Mouse (Mus musculus): Measurements from ENCODE around the gene Nfia. TPM values are rescaled to one million over a fixed set of nuclear protein-coding genes. Genes with fewer than 3 reads are reported as not detected.

Gene Nfia
- polyA plus RNA-seq, 1 experiment from 2014 or later, result 32.1 TPM

DNA sequence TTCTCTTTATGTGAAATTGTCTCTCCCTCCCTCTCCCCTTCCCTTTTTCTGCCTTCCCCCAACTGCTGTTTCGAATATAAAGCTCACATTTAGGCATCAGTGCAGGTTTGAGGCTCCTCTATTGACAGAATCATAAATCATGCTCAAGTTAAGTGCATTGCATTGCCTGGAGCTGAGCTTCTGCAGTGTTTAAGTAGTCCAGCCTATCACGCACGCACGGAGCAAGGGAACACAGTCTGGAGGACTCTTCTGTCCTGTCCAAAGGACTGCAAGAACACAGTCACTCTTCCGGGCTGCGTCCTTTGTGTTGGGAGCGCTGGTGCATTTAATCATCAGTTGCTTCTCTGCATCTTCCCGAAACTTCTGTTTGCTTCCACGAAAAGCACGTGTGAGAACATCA is 278.2 kb downstream of the Nfia start:
- no peak for ATAC-seq (ENCODE audit: low FRiP score, low TSS enrichment)
- Histone ChIP-seq H3K4me3 (ENCODE audit: low read length) (no peak overlapping the region), H3K4me1 (ENCODE audit: control insufficient read depth, insufficient read depth, low read length) (peaks cover 5% of the 10 kb centered on the region), H3K9ac (ENCODE audit: low read depth, low read length) (no peak overlapping the region), H3K27ac (ENCODE audit: low read depth, low read length) (no peak overlapping the region), H3K4me2 (replicated peaks; ENCODE audit: low read depth, low read length) (no peak overlapping the region), H3K36me3 (ENCODE audit: control insufficient read depth, insufficient read depth, low read length) (no peaks in the 10 kb centered on the region), H3K27me3 (ENCODE audit: control insufficient read depth, insufficient read depth, low read length) (no peaks in the 10 kb centered on the region), H3K9me3 (ENCODE audit: control insufficient read depth, low read length) (no peaks in the 10 kb centered on the region)
- 33% methylated on average over 10 of the region's 10 CpGs for WGBS

DNA sequence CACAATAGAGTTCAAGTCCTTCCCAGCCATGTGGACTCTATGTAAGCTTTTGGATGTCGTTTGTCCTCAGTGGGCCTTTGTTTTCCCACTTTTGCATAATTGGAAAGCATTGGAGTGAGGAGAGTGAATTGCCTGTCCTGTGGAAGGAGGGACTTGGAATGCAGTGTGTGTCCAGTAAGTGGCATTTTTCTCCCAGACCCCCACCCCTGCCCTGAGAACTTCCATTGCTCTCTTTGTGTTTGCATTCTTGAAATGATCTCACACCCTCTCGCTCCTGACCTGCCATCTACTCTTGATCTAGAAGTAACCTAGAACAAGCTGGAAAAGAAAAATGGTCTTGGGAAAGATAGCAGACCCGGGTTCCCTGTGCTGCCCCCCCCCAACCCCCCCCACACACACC is 278.8 kb downstream of the Nfia start:
- no peaks in the 10 kb centered on the region for H3K9me3 ChIP-seq (ENCODE audit: control insufficient read depth, low read length)
- no peak overlapping the region for H3K4me3 ChIP-seq (ENCODE audit: low read length)
- no peaks in the 10 kb centered on the region for H3K36me3 ChIP-seq (ENCODE audit: control insufficient read depth, insufficient read depth, low read length)
- no peak overlapping the region for H3K9ac ChIP-seq (ENCODE audit: low read depth, low read length)
- WGBS, result 60% methylated on average over 3 of the region's 3 CpGs
- H3K4me2 ChIP-seq (replicated peaks; ENCODE audit: low read depth, low read length), result no peak overlapping the region
- H3K27ac ChIP-seq (ENCODE audit: low read depth, low read length), result no peak overlapping the region
- H3K4me1 ChIP-seq (ENCODE audit: control insufficient read depth, insufficient read depth, low read length), result peaks cover 5% of the 10 kb centered on the region
- H3K27me3 ChIP-seq (ENCODE audit: control insufficient read depth, insufficient read depth, low read length), result no peaks in the 10 kb centered on the region
- ATAC-seq (ENCODE audit: low FRiP score, low TSS enrichment), result no peak

DNA sequence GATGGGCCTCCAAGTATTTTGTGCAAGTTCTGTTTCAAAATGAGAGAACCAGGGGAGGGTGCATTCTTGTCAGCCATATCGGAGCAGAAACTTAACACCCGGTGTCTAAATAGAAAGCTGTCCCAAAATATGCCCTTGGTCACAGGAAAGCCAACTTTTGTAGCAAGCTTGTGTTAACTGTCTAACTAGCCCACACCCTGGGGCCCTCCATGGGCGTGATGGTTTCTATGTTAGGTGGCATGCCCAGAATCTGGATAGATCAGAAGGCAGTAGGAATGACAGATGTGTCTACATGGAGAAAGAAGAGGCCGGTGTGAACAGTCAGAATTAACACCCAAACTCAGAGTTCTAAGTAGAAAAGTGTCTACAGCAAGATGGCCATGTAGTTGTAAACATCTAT is 282.5 kb downstream of the Nfia start:
- no peaks in the 10 kb centered on the region for H3K36me3 ChIP-seq (ENCODE audit: control insufficient read depth, insufficient read depth, low read length)
- WGBS, result 88% methylated on average over 4 of the region's 4 CpGs
- no peaks in the 10 kb centered on the region for H3K27me3 ChIP-seq (ENCODE audit: control insufficient read depth, insufficient read depth, low read length)
- peaks cover 5% of the 10 kb centered on the region for H3K4me1 ChIP-seq (ENCODE audit: control insufficient read depth, insufficient read depth, low read length)
- H3K9me3 ChIP-seq (ENCODE audit: control insufficient read depth, low read length), result no peaks in the 10 kb centered on the region
- no peak overlapping the region for H3K27ac ChIP-seq (ENCODE audit: low read depth, low read length)
- no peak overlapping the region for H3K9ac ChIP-seq (ENCODE audit: low read depth, low read length)
- ATAC-seq (ENCODE audit: low FRiP score, low TSS enrichment), result no peak
- H3K4me2 ChIP-seq (replicated peaks; ENCODE audit: low read depth, low read length), result no peak overlapping the region
- H3K4me3 ChIP-seq (ENCODE audit: low read length), result no peak overlapping the region

DNA sequence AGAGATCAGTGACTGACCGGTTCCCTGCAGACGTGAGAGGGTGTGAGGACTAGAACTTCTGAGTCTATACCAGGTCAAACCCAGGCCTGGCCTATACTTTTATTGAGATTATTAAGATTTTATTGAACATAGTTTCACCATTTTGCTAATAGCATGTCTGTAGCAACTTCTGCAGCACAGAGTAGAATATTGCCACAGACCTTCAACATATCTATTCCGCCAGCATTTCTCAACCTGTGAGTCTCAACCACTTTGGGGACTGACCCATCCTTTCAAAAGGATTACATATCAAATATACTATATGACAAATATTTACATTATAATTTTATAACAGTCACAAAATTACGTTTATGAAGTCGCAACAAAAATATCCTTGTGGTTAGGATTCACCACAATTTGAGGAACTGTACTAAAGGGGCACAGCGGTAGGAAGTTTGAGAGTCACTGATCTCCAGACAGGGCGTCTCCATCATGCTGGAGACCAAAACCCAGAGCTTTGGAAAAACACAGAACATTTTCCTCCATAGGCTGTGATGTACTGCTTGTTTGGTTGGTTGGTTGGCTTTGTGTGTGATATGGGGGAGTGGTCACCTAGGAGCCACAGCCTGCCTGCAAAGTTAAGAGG is 284.0 kb downstream of the Nfia start:
- no peak for ATAC-seq (ENCODE audit: low FRiP score, low TSS enrichment)
- WGBS, result 89% methylated on average over 7 of the region's 7 CpGs
- Histone ChIP-seq H3K9me3 (ENCODE audit: control insufficient read depth, low read length) (no peaks in the 10 kb centered on the region), H3K9ac (ENCODE audit: low read depth, low read length) (no peak overlapping the region), H3K4me3 (ENCODE audit: low read length) (no peak overlapping the region), H3K36me3 (ENCODE audit: control insufficient read depth, insufficient read depth, low read length) (no peaks in the 10 kb centered on the region), H3K4me2 (replicated peaks; ENCODE audit: low read depth, low read length) (no peak overlapping the region), H3K4me1 (ENCODE audit: control insufficient read depth, insufficient read depth, low read length) (peaks cover 9% of the 10 kb centered on the region), H3K27me3 (ENCODE audit: control insufficient read depth, insufficient read depth, low read length) (no peaks in the 10 kb centered on the region), H3K27ac (ENCODE audit: low read depth, low read length) (no peak overlapping the region)

- Histone ChIP-seq H3K4me1 (ENCODE audit: control insufficient read depth, insufficient read depth, low read length) (peaks cover 13% of the 10 kb centered on the region), H3K36me3 (ENCODE audit: control insufficient read depth, insufficient read depth, low read length) (no peaks in the 10 kb centered on the region), H3K9ac (ENCODE audit: low read depth, low read length) (no peak overlapping the region), H3K27me3 (ENCODE audit: control insufficient read depth, insufficient read depth, low read length) (no peaks in the 10 kb centered on the region), H3K9me3 (ENCODE audit: control insufficient read depth, low read length) (no peaks in the 10 kb centered on the region), H3K4me3 (ENCODE audit: low read length) (no peak overlapping the region), H3K4me2 (replicated peaks; ENCODE audit: low read depth, low read length) (no peak overlapping the region; the same call in 1 of the 2 replicates), H3K27ac (ENCODE audit: low read depth, low read length) (no peak overlapping the region)
- ATAC-seq (ENCODE audit: low FRiP score, low TSS enrichment), result peak; percentile 64; the same call in 1 of the 2 replicates
- 37% methylated on average over 12 of the region's 12 CpGs for WGBS
Observed at GRCm38 (mm10) chr4:98057246-98057645, 284.7 kb downstream of the Nfia start.

GRCm38 (mm10) chr4:98057721-98058120 is 285.2 kb downstream of the Nfia start:
- no peak for ATAC-seq (ENCODE audit: low FRiP score, low TSS enrichment)
- WGBS, result 36% methylated on average over 4 of the region's 4 CpGs
- no peak overlapping the region for H3K4me2 ChIP-seq (replicated peaks; ENCODE audit: low read depth, low read length)

DNA sequence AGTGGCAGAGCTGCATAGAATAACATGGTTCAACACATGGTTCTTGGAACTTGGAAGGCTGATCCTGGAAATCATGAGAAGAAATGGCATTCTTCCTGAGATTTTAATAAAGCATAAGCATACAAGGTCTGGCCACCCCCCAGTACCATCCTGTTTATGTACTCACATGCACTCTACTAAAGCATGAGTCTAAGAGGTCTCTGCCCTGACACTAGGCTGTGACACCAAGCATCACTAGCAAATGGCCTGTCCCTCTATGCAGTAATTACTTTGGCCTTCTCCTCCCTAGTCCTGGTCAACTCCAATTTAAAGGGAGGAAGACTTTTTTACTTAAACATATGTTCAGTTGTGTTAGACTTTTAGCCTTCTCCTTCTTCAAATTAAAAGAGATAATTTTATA is 285.6 kb downstream of the Nfia start:
- Histone ChIP-seq H3K4me1 (ENCODE audit: control insufficient read depth, insufficient read depth, low read length) (peaks cover 13% of the 10 kb centered on the region), H3K27ac (ENCODE audit: low read depth, low read length) (no peak overlapping the region), H3K4me2 (replicated peaks; ENCODE audit: low read depth, low read length) (no peak overlapping the region), H3K27me3 (ENCODE audit: control insufficient read depth, insufficient read depth, low read length) (no peaks in the 10 kb centered on the region), H3K4me3 (ENCODE audit: low read length) (no peak overlapping the region), H3K9ac (ENCODE audit: low read depth, low read length) (no peak overlapping the region), H3K9me3 (ENCODE audit: control insufficient read depth, low read length) (no peaks in the 10 kb centered on the region), H3K36me3 (ENCODE audit: control insufficient read depth, insufficient read depth, low read length) (no peaks in the 10 kb centered on the region)
- ATAC-seq (ENCODE audit: low FRiP score, low TSS enrichment), result no peak

More at GRCm38 (mm10) chr4:98057721-98058120, 285.2 kb downstream of the Nfia start:
- no peak overlapping the region for H3K27ac ChIP-seq (ENCODE audit: low read depth, low read length)
- H3K4me3 ChIP-seq (ENCODE audit: low read length), result no peak overlapping the region
- H3K9me3 ChIP-seq (ENCODE audit: control insufficient read depth, low read length), result no peaks in the 10 kb centered on the region
- no peak overlapping the region for H3K9ac ChIP-seq (ENCODE audit: low read depth, low read length)
- peaks cover 13% of the 10 kb centered on the region for H3K4me1 ChIP-seq (ENCODE audit: control insufficient read depth, insufficient read depth, low read length)
- no peaks in the 10 kb centered on the region for H3K36me3 ChIP-seq (ENCODE audit: control insufficient read depth, insufficient read depth, low read length)
- H3K27me3 ChIP-seq (ENCODE audit: control insufficient read depth, insufficient read depth, low read length), result no peaks in the 10 kb centered on the region

DNA sequence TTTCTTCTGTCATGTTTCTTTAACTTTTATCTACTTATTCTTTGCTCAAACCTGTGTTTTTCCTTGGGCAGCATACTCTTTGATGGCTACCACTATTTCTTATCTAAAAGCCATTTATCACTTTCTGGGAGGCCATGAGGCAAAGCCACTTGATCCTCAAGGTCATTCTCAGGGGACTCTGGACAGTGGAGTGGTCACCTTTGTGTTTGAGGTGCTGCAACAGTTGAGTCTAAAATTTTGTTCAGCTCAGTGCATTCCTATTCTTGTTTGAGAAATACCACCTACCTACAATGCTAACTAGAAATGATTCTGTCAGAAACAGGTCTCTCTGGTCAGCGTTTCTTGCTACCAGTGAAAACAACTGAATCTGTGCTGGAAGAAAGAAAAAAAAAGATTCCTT is 288.1 kb downstream of the Nfia start:
- Histone ChIP-seq H3K9me3 (ENCODE audit: control insufficient read depth, low read length) (no peaks in the 10 kb centered on the region), H3K4me3 (ENCODE audit: low read length) (no peak overlapping the region), H3K4me1 (ENCODE audit: control insufficient read depth, insufficient read depth, low read length) (peaks cover 13% of the 10 kb centered on the region), H3K4me2 (replicated peaks; ENCODE audit: low read depth, low read length) (no peak overlapping the region), H3K27ac (ENCODE audit: low read depth, low read length) (no peak overlapping the region), H3K9ac (ENCODE audit: low read depth, low read length) (no peak overlapping the region), H3K36me3 (ENCODE audit: control insufficient read depth, insufficient read depth, low read length) (no peaks in the 10 kb centered on the region; the same call in 1 of the 2 replicates), H3K27me3 (ENCODE audit: control insufficient read depth, insufficient read depth, low read length) (no peaks in the 10 kb centered on the region)
- no peak for ATAC-seq (ENCODE audit: low FRiP score, low TSS enrichment)
- 50% methylated on average over 1 of the region's 1 CpGs for WGBS

GRCm38 (mm10) chr4:98061086-98061485 is 288.6 kb downstream of the Nfia start:
- Histone ChIP-seq H3K27me3 (ENCODE audit: control insufficient read depth, insufficient read depth, low read length) (no peaks in the 10 kb centered on the region), H3K36me3 (ENCODE audit: control insufficient read depth, insufficient read depth, low read length) (no peaks in the 10 kb centered on the region; the same call in 1 of the 2 replicates), H3K9ac (ENCODE audit: low read depth, low read length) (no peak overlapping the region), H3K4me2 (replicated peaks; ENCODE audit: low read depth, low read length) (no peak overlapping the region), H3K4me1 (ENCODE audit: control insufficient read depth, insufficient read depth, low read length) (peaks cover 13% of the 10 kb centered on the region), H3K4me3 (ENCODE audit: low read length) (no peak overlapping the region), H3K27ac (ENCODE audit: low read depth, low read length) (no peak overlapping the region), H3K9me3 (ENCODE audit: control insufficient read depth, low read length) (no peaks in the 10 kb centered on the region)
- WGBS, result 49% methylated on average over 1 of the region's 1 CpGs
- no peak for ATAC-seq (ENCODE audit: low FRiP score, low TSS enrichment)

All from kidney, embryonic 14.5 days (tissue).